Comparison of ENCODE assay signal across 9 mouse cellular contexts in genomic region chr13:46161261-46162024, GRCm38 (mm10).
DNase-seq lines count a peak whose midpoint lies in the region; ATAC-seq and TF ChIP-seq lines count a peak whose summit lies in the region.
"Had no signal": no experiment of that assay in that cellular context is flagged by ENCODE, and none has a peak within 500 bp of the region (broad histone marks: within the 10 kb centered on the region; RNA-seq: fewer than 3 reads in every experiment).

No protein-coding gene starts in this region.

- in situ Hi-C loops in CH12.LX (cut with MboI; ENCODE audit: low pct_ligation_motif_present, low pct_unique_long_range_greater_than_20kb, low sequenced_read_pairs): loop anchor here (5.0 to 25.0 kb wide), 2 partner anchors 184 to 624 kb away; no protein-coding TSS in a partner anchor

- H3K27me3 ChIP-seq in CH12.LX (replicated peaks): no peaks in the 10 kb centered on the region
- H3K27me3 ChIP-seq in embryonic facial prominence, embryonic 15.5 days: no peaks in the 10 kb centered on the region
- H3K27me3 ChIP-seq in hindbrain, embryonic 13.5 days: no peaks in the 10 kb centered on the region
- H3K27me3 ChIP-seq in midbrain, embryonic 16.5 days (ENCODE audit: control insufficient read depth, insufficient read depth, low read depth, low read length): no peaks in the 10 kb centered on the region

- H3K9ac ChIP-seq in CH12.LX (ENCODE audit: insufficient read depth, low read depth): no peak overlapping the region
- H3K9ac ChIP-seq in embryonic facial prominence, embryonic 15.5 days: peak overlapping the region; percentile 15; the same call in 1 of the 2 replicates
- peak overlapping the region; percentile 60 for H3K9ac ChIP-seq in hindbrain, embryonic 13.5 days
- peak overlapping the region; percentile 28; the same call in 1 of the 2 replicates for H3K9ac ChIP-seq in midbrain, embryonic 16.5 days (ENCODE audit: low read depth, low read length)

- no peak for TF ChIP-seq RAD21 in CH12.LX (IDR thresholded peaks at IDR 0.05; ENCODE audit: low read depth, low read length)

- H3K36me3 ChIP-seq in CH12.LX (replicated peaks in 1 of 2; ENCODE audit: control insufficient read depth in 1 of 2, insufficient read depth in 1 of 2, low read length in 1 of 2): no peaks in the 10 kb centered on the region
- no peaks in the 10 kb centered on the region for H3K36me3 ChIP-seq in embryonic facial prominence, embryonic 15.5 days
- no peaks in the 10 kb centered on the region for H3K36me3 ChIP-seq in hindbrain, embryonic 13.5 days
- no peaks in the 10 kb centered on the region for H3K36me3 ChIP-seq in midbrain, embryonic 16.5 days (ENCODE audit: control insufficient read depth, insufficient read depth, low read length)
- H3K36me3 ChIP-seq: G1E had no signal

- dilution Hi-C loops in CH12.LX (cut with MboI; ENCODE audit: extremely low pct_ligation_motif_present, extremely low pct_unique_long_range_greater_than_20kb, low sequenced_read_pairs): no loop called here

- intact Hi-C loops in left cerebral cortex, postnatal 4 days (cut with DNase I): loop anchor here (2.0 to 10.0 kb wide), 3 partner anchors 93 to 624 kb away; partner anchors contain the start of gene Atxn1

- H3K4me1 ChIP-seq in CH12.LX (ENCODE audit: control insufficient read depth in 1 of 2, insufficient read depth in 2 of 2): peaks cover 7 to 12% of the 10 kb centered on the region in 2 experiments
- peaks cover 9% of the 10 kb centered on the region for H3K4me1 ChIP-seq in embryonic facial prominence, embryonic 15.5 days
- H3K4me1 ChIP-seq in hindbrain, embryonic 13.5 days (replicated peaks): peaks cover 10% of the 10 kb centered on the region
- peaks cover 10% of the 10 kb centered on the region for H3K4me1 ChIP-seq in midbrain, embryonic 16.5 days (ENCODE audit: control insufficient read depth, insufficient read depth, low read length)

- H3K4me3 ChIP-seq in CH12.LX (replicated peaks in 1 of 3; ENCODE audit: low read depth in 2 of 3, low read length in 2 of 3, poor library complexity in 1 of 3): no peak overlapping the region
- H3K4me3 ChIP-seq in embryonic facial prominence, embryonic 15.5 days (replicated peaks): peak overlapping the region; percentile 38
- H3K4me3 ChIP-seq in hindbrain, embryonic 13.5 days: peak overlapping the region; percentile 25
- peak overlapping the region; percentile 27 for H3K4me3 ChIP-seq in midbrain, embryonic 16.5 days (ENCODE audit: low read depth, low read length)

- H3K79me2 ChIP-seq in CH12.LX (replicated peaks; ENCODE audit: control insufficient read depth, extremely low read depth, insufficient read depth, poor library complexity, severe bottlenecking): no peaks in the 10 kb centered on the region

- no peak for TF ChIP-seq CTCF in CH12.LX (conservative IDR thresholded peaks at IDR 0.05 in 1 of 2, IDR thresholded peaks at IDR 0.05 in 1 of 2; ENCODE audit: low read depth in 2 of 2, low read length in 2 of 2)

- no peak overlapping the region for H3K27ac ChIP-seq in CH12.LX (ENCODE audit: insufficient read depth, low read depth)
- H3K27ac ChIP-seq in embryonic facial prominence, embryonic 15.5 days (replicated peaks): peak overlapping the region; percentile 18; the same call in 1 of the 2 replicates
- peak overlapping the region; percentile 60 for H3K27ac ChIP-seq in hindbrain, embryonic 13.5 days
- peak overlapping the region; percentile 71 for H3K27ac ChIP-seq in midbrain, embryonic 16.5 days (ENCODE audit: low read length)

- H3K9me3 ChIP-seq in CH12.LX (replicated peaks; ENCODE audit: low read length): peaks cover 7% of the 10 kb centered on the region
- H3K9me3 ChIP-seq in embryonic facial prominence, embryonic 15.5 days (replicated peaks): no peaks in the 10 kb centered on the region
- no peaks in the 10 kb centered on the region for H3K9me3 ChIP-seq in hindbrain, embryonic 13.5 days
- H3K9me3 ChIP-seq in midbrain, embryonic 16.5 days (replicated peaks; ENCODE audit: control insufficient read depth, low read length, poor library complexity, severe bottlenecking): no peaks in the 10 kb centered on the region
- H3K9me3 ChIP-seq: G1E had no signal

- DNase-seq in heart, adult 18-20 months: peak; percentile 17 to 35
- no peak for DNase-seq in heart, postnatal 4 days
- DNase-seq in CH12.LX (ENCODE audit: extremely low read depth): no peak
- no peak for DNase-seq in left cerebral cortex, postnatal 4 days
- DNase-seq in natural killer cell, adult 2 months (ENCODE audit: low spot score in 2 of 2): no peak

- peak; percentile 60; the same call in 1 of the 2 replicates for ATAC-seq in embryonic facial prominence, embryonic 15.5 days (ENCODE audit: insufficient number of reproducible peaks, low FRiP score, low TSS enrichment, low read depth)
- ATAC-seq in hindbrain, embryonic 13.5 days (ENCODE audit: low FRiP score): peak; percentile 61
- peak; percentile 72 for ATAC-seq in midbrain, embryonic 16.5 days

- H3K4me2 ChIP-seq in CH12.LX (ENCODE audit: insufficient read depth, low read depth, poor library complexity, severe bottlenecking): peak overlapping the region; percentile 63
- peak overlapping the region; percentile 65 for H3K4me2 ChIP-seq in embryonic facial prominence, embryonic 15.5 days (replicated peaks)
- H3K4me2 ChIP-seq in hindbrain, embryonic 13.5 days: peak overlapping the region; percentile 50
- peak overlapping the region; percentile 54 for H3K4me2 ChIP-seq in midbrain, embryonic 16.5 days (ENCODE audit: low read length)

- no peak for TF ChIP-seq EP300 in CH12.LX (IDR thresholded peaks at IDR 0.05; ENCODE audit: low read length)

- no peak for TF ChIP-seq POLR2A in CH12.LX (IDR thresholded peaks at IDR 0.05; ENCODE audit: low read depth, low read length)

- WGBS in embryonic facial prominence, embryonic 15.5 days: 9% methylated on average over 13 of the region's 13 CpGs
- WGBS in hindbrain, embryonic 13.5 days: 34% methylated on average over 13 of the region's 13 CpGs
- WGBS in midbrain, embryonic 16.5 days: 18% methylated on average over 13 of the region's 13 CpGs

TF ChIP-seq in CH12.LX, 34 proteins besides CTCF, POLR2A, EP300 and RAD21:
- TF ChIP-seq TBP (conservative IDR thresholded peaks at IDR 0.05; ENCODE audit: low read depth, low read length) (no peak), HCFC1 (IDR thresholded peaks at IDR 0.05; ENCODE audit: low read depth, low read length) (no peak), MAZ (IDR thresholded peaks at IDR 0.05; ENCODE audit: low read depth, low read length) (no peak), NRF1 (IDR thresholded peaks at IDR 0.05; ENCODE audit: low read depth, low read length) (peak; percentile 42; the same call in 1 of the 2 replicates), JUND (conservative IDR thresholded peaks at IDR 0.05; ENCODE audit: low read depth, low read length) (no peak)

Comparison
In these comparisons a context has a peak if more than half of its experiments do, and no peak if none do; other contexts are left out.
1. DNase-seq: peak in heart, adult 18-20 months (2 of 2); none in heart, postnatal 4 days (single experiment), CH12.LX (single experiment), left cerebral cortex, postnatal 4 days (single experiment) and natural killer cell, adult 2 months (0 of 2).
2. H3K4me3 ChIP-seq: peak in embryonic facial prominence, embryonic 15.5 days (single experiment), hindbrain, embryonic 13.5 days (single experiment) and midbrain, embryonic 16.5 days (single experiment); none in CH12.LX (0 of 3).
3. Peak in every context shown above with its lines, with median percentiles within 50 percentile points of each other: H3K4me2 ChIP-seq and ATAC-seq.